Mouse (Mus musculus): Measurements from ENCODE around the gene Camk2g. TPM values are rescaled to one million over a fixed set of nuclear protein-coding genes. Genes with fewer than 3 reads are reported as not detected.

Camk2g gene
- 59.4 TPM for total RNA-seq (2023)

GRCm38 (mm10) chr14:20793758-20794531, at the start of gene Camk2g:
Gene Camk2g, minus strand, starts transcription at chr14:20794088.

GRCm38 (mm10) chr14:20836171-20836904, 42.5 kb upstream of the Camk2g start, which contains the start of gene Plau:
Gene Plau, plus strand, starts transcription at chr14:20836660.

GRCm38 (mm10) chr14:20733952-20734774, 59.7 kb downstream of the Camk2g start, which contains the start of gene Ndst2:
Gene Ndst2, minus strand, starts transcription at chr14:20734562.

GRCm38 (mm10) chr14:20707201-20708190, 86.4 kb downstream of the Camk2g start, which contains the start of gene Zswim8:
Gene Zswim8, plus strand, starts transcription at chr14:20707552.

GRCm38 (mm10) chr14:20702741-20703381, 91.0 kb downstream of the Camk2g start, which contains the start of gene Chchd1:
Gene Chchd1, plus strand, starts transcription at chr14:20703006.

GRCm38 (mm10) chr14:20694884-20695760, 98.8 kb downstream of the Camk2g start, which contains the start of gene Fut11:
Gene Fut11, plus strand, starts transcription at chr14:20694968.

Other genes starting within 250 kb of the Camk2g start
- gene Ppp3cb, start 247.5 kb downstream of the Camk2g start, total RNA-seq (2023): 87.6 TPM
- 5.9 TPM for gene Usp54, start 153.0 kb downstream of the Camk2g start, total RNA-seq (2023)
- gene Myoz1, start 137.5 kb downstream of the Camk2g start, total RNA-seq (2023): not detected
- 0.29 TPM for gene Synpo2l, start 125.7 kb downstream of the Camk2g start, total RNA-seq (2023)
- gene Sec24c, start 119.8 kb downstream of the Camk2g start, total RNA-seq (2023): 254 TPM
- 5.0 TPM for gene Fut11, start 99.1 kb downstream of the Camk2g start, total RNA-seq (2023)
- 40.6 TPM for gene Chchd1, start 91.1 kb downstream of the Camk2g start, total RNA-seq (2023)
- gene Zswim8, start 86.5 kb downstream of the Camk2g start, total RNA-seq (2023): 157 TPM
- 29.5 TPM for gene Ndst2, start 59.5 kb downstream of the Camk2g start, total RNA-seq (2023)
- gene Plau, start 42.6 kb upstream of the Camk2g start, total RNA-seq (2023): 0.56 TPM
- 5.6 TPM for gene Vcl, start 135.3 kb upstream of the Camk2g start, total RNA-seq (2023)